Comparison of ENCODE assay signal across 7 mouse cellular contexts in the genomic region with DNA sequence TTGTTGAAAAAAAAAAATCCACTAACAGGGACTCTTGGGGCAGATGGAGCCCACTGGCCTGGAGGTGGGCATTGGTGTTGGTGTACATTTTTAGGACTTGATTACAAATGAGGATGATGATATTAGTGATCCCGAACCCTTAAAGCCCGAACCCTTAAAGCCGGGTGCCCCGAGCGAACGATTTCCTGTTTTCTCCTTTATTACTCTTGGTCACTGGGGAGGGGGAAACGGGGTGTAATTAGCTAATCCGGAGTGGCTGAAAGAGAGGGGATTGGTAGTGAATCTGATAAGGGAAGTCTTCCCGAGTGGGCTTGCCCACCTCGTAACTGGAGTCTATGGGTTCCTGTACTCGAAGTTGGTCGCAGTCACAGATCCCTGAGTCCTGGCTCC. TPM values are rescaled to one million over a fixed set of nuclear protein-coding genes. Genes with fewer than 3 reads are reported as not detected.
DNase-seq lines count a peak whose midpoint lies in the region; ATAC-seq lines count a peak whose summit lies in the region.

No protein-coding gene starts in this region.

- peak overlapping the region; percentile 99 for H3K9ac ChIP-seq in liver, embryonic 12.5 days
- H3K9ac ChIP-seq in neural tube, embryonic 14.5 days (replicated peaks; ENCODE audit: low read depth, low read length): peak overlapping the region; percentile 99

- peaks cover 29% of the 10 kb centered on the region for H3K4me1 ChIP-seq in hindbrain, embryonic 10.5 days (replicated peaks)
- peaks cover 41% of the 10 kb centered on the region for H3K4me1 ChIP-seq in liver, embryonic 12.5 days
- H3K4me1 ChIP-seq in neural tube, embryonic 14.5 days (ENCODE audit: control insufficient read depth, insufficient read depth, low read length): peaks cover 17% of the 10 kb centered on the region

- H3K4me2 ChIP-seq in liver, embryonic 12.5 days: peak overlapping the region; percentile 81
- peak overlapping the region; percentile 41 for H3K4me2 ChIP-seq in neural tube, embryonic 14.5 days (ENCODE audit: low read depth, low read length)

- peak overlapping the region; percentile 100 for H3K27ac ChIP-seq in hindbrain, embryonic 10.5 days
- H3K27ac ChIP-seq in liver, embryonic 12.5 days: peak overlapping the region; percentile 95
- H3K27ac ChIP-seq in neural tube, embryonic 14.5 days (ENCODE audit: low read depth, low read length): peak overlapping the region; percentile 99

- WGBS in hindbrain, embryonic 10.5 days: under 1% methylated on average over 12 of the region's 12 CpGs
- under 1% methylated on average over 12 of the region's 12 CpGs for WGBS in liver, embryonic 12.5 days (ENCODE audit: insufficient replicate concordance)
- under 1% methylated on average over 12 of the region's 12 CpGs for WGBS in neural tube, embryonic 14.5 days

- H3K36me3 ChIP-seq in hindbrain, embryonic 10.5 days: 0 out of 2 replicates have a peak, but pooled peaks cover 5% of the 10 kb centered on the region
- peaks cover 6% of the 10 kb centered on the region; the same call in 1 of the 2 replicates for H3K36me3 ChIP-seq in liver, embryonic 12.5 days
- H3K36me3 ChIP-seq in neural tube, embryonic 14.5 days (ENCODE audit: control insufficient read depth, insufficient read depth, low read length): no peaks in the 10 kb centered on the region

- peak overlapping the region; percentile 99 for H3K4me3 ChIP-seq in hindbrain, embryonic 10.5 days
- peak overlapping the region; percentile 100 for H3K4me3 ChIP-seq in liver, embryonic 12.5 days
- H3K4me3 ChIP-seq in neural tube, embryonic 14.5 days (ENCODE audit: low read depth, low read length): peak overlapping the region; percentile 99

- ATAC-seq in common myeloid progenitor, adult 5-6 weeks (replicated peaks; ENCODE audit: low read depth, poor library complexity, severe bottlenecking): peak; percentile 10
- no peak for ATAC-seq in liver, embryonic 12.5 days
- ATAC-seq in neural tube, embryonic 14.5 days (ENCODE audit: low read depth): no peak

- no peaks in the 10 kb centered on the region for H3K9me3 ChIP-seq in hindbrain, embryonic 10.5 days
- H3K9me3 ChIP-seq in liver, embryonic 12.5 days (replicated peaks): no peaks in the 10 kb centered on the region
- H3K9me3 ChIP-seq in neural tube, embryonic 14.5 days (ENCODE audit: control insufficient read depth, low read length): no peaks in the 10 kb centered on the region

- peak; percentile 25 for DNase-seq in thymus, postnatal 14 days
- DNase-seq in thymus, adult 18-20 months: no peak
- DNase-seq in hindbrain, embryonic 10.5 days (ENCODE audit: low spot score): peak; percentile 31
- DNase-seq in ovary, postnatal 10 days (ENCODE audit: low spot score): no peak

- no peaks in the 10 kb centered on the region for H3K27me3 ChIP-seq in hindbrain, embryonic 10.5 days (ENCODE audit: insufficient read depth, poor library complexity, severe bottlenecking)
- H3K27me3 ChIP-seq in liver, embryonic 12.5 days (replicated peaks): no peaks in the 10 kb centered on the region
- no peaks in the 10 kb centered on the region; the same call in 1 of the 2 replicates for H3K27me3 ChIP-seq in neural tube, embryonic 14.5 days (ENCODE audit: control insufficient read depth, insufficient read depth, low read length)

RNA-seq across cellular contexts. Expression of a gene that starts 1.0 kb away (rescaled TPM):
- 147 and 172 TPM in 2 replicates for total RNA-seq in common myeloid progenitor, adult 5-6 weeks (2017)
- polyA plus RNA-seq in hindbrain, embryonic 10.5 days (2016; fragmentation: Nextera tagmentation; extraction: Ambion mirVana): 57.2 and 70.9 TPM in 2 replicates
- polyA plus RNA-seq in liver, embryonic 12.5 days (2016; fragmentation: Nextera tagmentation; extraction: Ambion mirVana): 48.3 and 51.8 TPM in 2 replicates
- 81.7 and 82.8 TPM in 2 replicates for polyA plus RNA-seq in neural tube, embryonic 14.5 days (2014; fragmentation: Nextera tagmentation; extraction: Ambion mirVana)

Comparison
In these comparisons a context has a peak if more than half of its experiments do, and no peak if none do; other contexts are left out.
1. DNase-seq: peak in thymus, postnatal 14 days (single experiment) and hindbrain, embryonic 10.5 days (single experiment); none in thymus, adult 18-20 months (0 of 2) and ovary, postnatal 10 days (single experiment).
2. Peak in every context shown above with its lines, with median percentiles within 50 percentile points of each other: H3K27ac ChIP-seq and H3K4me3 ChIP-seq.